Mouse (Mus musculus) urinary bladder, postnatal 4 days (tissue): ENCODE data around the gene Loxl4.

Experiments used
- DNase-seq, 2 experiments: peaks; one replicate each; pipeline ENCODE4 v3.0.0; 2021 to 2022; ENCODE audit warnings: low spot score in 2 of 2

The Loxl4 gene

DNA sequence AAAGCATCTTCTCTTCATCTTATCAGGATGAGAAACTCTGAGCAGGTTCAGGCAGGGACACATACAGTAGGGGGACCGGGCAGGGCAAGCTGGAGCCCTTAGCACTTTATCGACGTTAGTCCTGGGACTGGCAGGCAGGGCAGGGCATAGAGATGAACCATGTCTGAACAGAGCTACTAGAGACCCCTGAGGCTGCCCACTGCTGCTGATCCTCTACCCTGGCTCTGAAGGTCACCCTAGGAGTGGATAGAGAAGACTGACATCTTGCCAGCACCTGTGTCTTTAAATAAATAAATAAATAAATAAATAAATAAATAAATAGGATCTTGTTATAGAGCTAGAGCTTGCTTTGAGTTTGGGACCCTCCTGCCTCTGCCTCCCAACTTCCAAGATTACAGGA lies 2.9 kb downstream of the Loxl4 start:
- no peak for DNase-seq

- no peak for DNase-seq
These were observed 4.5 kb downstream of the Loxl4 start for GRCm38 (mm10) chr19:42608082-42608481.

DNA sequence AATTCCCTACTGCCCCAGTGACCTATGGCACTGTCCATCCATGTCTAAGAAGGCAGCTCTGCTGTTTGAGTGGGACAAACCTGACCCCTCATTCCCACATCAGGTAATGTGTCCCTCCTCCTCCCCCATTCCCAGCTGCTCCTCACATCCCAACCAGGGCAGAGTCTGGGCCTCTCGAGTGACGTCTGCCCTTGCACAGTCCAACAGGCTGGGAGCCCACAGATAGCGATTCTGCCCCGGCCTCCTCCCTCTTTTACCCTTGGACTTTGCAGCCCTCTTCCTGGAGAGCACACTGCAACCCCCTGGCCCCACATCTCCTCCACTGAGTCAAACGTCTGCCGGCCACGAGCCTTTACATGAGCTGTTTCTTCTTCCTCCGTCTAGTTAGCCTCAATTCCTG lies 10.0 kb downstream of the Loxl4 start:
- DNase-seq: peak in 1 of 2 experiments; percentile 59

DNA sequence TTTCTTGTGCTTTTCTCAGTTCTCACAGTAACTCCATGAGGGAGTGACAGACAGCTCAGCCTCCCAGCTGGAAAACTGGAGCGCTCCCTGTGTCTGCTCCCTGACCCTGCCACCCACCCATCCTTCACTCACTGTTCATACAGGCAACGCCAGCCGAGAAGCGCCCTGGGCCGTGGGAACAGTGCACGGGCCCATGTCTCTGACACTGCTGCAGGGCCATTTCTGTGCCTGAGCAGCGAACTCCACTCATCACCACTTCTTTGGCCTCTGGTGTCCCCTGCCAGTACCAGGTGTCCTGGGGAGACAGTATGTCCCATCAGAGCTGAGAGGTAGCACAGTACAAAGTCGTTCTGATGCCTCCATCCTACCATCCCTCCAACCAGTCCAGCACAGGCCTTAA lies 10.6 kb downstream of the Loxl4 start:
- DNase-seq: peak in 1 of 2 experiments; percentile 54

DNA sequence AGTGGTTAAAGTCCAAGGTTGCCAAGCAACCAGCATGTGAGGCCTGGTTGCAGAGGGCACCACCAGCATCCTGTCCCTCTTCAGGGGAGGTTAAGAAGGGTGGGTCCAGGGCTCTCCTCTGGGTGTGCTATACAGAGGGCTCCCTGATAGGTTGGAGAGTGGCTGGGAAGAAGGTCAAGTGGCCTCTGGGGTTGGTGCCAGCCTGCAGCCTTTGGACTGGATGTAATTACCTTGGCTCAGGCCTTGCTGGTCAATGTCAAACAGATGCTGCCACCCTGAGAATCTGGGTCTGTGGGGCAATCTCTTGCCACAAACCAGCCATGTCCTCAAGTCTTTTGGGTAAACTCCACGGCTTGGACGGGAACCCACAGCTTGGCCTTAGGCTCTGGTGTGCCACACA lies 11.2 kb downstream of the Loxl4 start:
- no peak for DNase-seq

- DNase-seq: no peak
These were observed 12.0 kb downstream of the Loxl4 start for GRCm38 (mm10) chr19:42600591-42600990.

- no peak for DNase-seq
These were observed 12.7 kb downstream of the Loxl4 start for GRCm38 (mm10) chr19:42599891-42600290.

- DNase-seq: peak in 1 of 2 experiments; percentile 39
These were observed 14.7 kb downstream of the Loxl4 start for GRCm38 (mm10) chr19:42597896-42598295.

DNA sequence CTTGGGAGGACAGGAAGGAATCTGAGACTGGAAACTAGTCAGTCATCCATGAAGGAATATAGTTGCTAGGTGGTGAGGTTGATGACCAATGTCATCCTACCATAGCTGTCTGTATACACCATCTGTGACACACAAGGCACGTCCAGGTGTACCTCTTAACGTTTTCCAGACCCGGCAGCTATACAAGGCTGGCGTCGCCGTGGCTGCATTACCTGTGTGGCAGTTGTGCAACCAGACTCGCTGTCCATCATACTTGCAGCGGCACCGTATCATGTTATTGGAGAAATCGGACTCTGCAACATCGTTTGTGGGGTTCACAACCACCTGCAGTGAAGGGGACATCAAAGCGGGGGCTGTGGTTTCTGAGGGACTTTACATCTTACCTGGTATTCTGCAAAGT lies 15.3 kb downstream of the Loxl4 start:
- DNase-seq: peak in 1 of 2 experiments; percentile 55

- DNase-seq: peak in 1 of 2 experiments; percentile 34
These were observed 17.5 kb downstream of the Loxl4 start for GRCm38 (mm10) chr19:42595066-42595465.

DNA sequence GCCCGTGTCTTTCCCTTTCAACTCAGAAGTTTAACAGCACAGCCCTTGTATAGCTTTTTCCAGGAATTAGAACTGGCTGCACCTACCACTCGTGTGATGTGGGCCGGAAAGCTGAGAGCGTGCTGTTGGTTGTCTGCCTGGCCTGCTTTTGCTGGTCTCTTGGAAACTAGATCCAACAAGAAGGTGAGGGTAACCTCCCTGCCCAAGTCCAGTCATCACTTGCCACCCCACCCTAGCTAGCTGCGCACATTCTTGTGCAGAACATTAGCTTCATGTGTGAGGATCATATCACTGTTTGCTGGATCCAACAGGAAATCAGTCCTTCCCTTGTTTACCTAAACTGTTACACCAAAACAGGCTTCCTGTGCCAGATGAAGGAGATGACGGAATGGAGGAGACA lies 19.2 kb downstream of the Loxl4 start:
- DNase-seq: no peak

DNA sequence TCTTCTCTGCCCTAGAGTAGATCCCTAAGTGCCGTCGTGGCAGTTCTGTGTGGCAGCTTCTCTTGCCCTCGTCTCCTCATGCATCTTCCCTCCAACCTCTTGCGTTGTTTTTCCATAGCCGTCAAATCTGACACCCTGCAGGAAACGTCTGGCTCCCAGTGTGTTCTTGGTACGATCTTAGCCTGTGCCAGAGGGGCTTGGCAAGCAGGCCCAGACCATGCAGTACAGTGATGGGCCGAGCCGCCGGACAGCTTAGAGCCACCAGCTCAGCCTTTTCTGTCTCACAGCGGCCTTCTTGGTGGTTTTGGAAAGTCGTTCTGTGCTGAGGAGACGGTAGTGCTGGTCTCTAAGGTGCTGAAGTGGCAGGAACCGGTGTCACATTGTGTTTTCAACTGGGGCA lies 21.1 kb downstream of the Loxl4 start:
- no peak for DNase-seq

- no peak for DNase-seq
These were observed 23.4 kb downstream of the Loxl4 start for GRCm38 (mm10) chr19:42589246-42589645.

DNA sequence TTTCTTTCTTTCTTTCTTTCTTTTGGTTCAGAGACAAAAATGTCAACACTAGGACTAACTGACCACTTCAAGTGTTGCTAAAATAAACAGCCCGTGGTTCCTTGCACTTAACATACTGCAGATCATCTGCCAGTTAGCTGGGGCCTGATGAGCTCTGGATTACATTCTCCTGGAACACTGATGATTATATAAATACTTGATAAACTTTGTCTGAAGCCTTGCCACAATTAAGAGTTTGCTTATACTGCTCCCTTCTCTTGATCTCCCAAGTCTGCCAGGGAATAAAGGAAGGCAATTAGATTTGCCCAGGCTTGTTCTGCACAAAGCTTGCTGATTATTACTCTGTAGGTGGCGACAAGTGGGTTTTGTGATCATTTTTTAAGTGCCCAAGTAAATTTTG lies 24.9 kb downstream of the Loxl4 start:
- no peak for DNase-seq

- DNase-seq: no peak
These were observed 28.4 kb downstream of the Loxl4 start for GRCm38 (mm10) chr19:42584188-42584587.

DNA sequence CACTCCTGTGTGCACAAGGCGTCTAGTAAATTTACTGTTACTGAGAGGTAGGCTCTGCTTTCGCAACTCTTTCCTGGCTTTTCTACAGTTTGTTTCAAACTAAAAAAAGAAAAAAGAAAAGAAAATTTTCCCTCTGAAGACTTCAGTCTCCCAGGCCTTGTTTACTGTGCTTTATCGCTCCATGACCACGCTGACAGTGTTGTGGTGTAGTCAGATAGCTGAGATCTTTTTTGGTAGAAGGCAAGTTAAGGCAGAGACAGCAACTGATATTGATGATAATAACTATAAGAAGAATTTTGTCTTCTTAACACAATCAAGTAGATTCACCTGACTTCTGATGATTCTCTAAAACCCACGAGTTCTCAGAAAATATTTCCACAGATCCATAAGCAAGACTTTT lies 28.9 kb downstream of the Loxl4 start:
- no peak for DNase-seq

GRCm38 (mm10) chr19:42582811-42583370 lies 29.7 kb downstream of the Loxl4 start:
- DNase-seq: no peak

GRCm38 (mm10) chr19:42580701-42581100 lies 31.9 kb downstream of the Loxl4 start:
- no peak for DNase-seq

GRCm38 (mm10) chr19:42578631-42579030 lies 34.0 kb downstream of the Loxl4 start:
- DNase-seq: no peak

DNA sequence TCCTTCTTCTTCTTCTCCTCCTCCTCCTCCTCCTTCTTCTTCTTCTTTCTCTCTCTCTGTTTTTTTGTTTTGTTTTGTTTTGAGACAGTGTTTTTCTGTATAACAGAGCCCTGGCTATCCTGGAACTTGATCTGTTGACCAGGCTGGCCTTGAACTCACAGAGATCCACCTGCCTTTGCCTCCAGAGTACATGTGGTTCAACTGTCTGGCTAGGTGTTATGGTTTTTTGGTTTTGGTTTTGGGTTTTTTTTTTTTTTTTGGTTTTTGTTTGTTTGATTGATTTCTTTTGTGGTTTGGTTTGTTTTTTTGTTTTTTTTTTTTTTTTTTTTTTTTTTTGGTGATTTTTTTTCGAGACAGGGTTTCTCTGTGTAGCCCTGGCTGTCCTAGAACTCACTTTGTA lies 35.8 kb downstream of the Loxl4 start:
- DNase-seq: no peak

- no peak for DNase-seq
These were observed 37.3 kb downstream of the Loxl4 start for GRCm38 (mm10) chr19:42575317-42575716.

DNA sequence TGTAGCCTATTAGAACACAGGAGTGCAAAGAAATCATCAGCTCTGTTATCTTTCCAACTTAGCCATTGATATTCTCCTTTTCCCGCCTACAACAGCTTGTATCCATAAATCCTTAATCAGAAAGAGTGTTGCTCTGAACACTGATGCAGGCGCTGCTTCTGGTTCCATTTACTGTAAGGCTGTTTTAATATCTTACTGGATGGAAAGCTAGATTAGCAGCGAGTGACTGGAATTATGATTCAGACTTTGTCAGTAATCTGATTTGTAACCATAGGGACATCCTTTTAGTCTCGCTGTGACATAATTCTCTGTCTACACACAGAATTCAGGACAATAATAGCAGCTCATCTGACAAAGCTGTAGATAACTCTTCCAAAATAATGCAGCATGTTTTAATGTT lies 41.3 kb downstream of the Loxl4 start:
- DNase-seq: no peak

- no peak for DNase-seq
These were observed 43.5 kb downstream of the Loxl4 start for GRCm38 (mm10) chr19:42569076-42569475.

DNA sequence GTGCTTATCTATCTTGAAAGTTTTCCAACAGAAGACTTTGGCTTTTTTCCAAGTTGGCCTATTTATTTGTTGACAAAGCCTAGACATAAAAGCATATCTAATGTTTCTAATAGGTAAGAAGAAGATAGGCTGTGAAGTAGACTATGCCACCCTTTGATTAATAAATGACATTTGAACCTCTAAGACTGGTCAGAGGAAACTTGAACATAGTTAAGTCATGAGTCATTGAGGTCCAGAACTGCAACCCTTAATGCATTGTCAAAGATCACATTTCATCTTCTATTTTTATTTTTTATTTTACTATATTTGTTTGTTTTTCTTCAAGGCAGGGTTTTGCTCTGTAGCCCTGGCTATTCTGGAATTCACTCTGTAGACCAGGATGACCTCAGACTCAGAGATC lies 45.6 kb downstream of the Loxl4 start:
- DNase-seq: no peak
